Mouse (Mus musculus) erythroblast, embryonic 14.5 days (primary cell): ENCODE data around the gene Prr5.

Source experiments
- GATA1 ChIP-seq: IDR thresholded peaks from 2 replicates; pipeline ENCODE4 v1.6.1; 2012; ENCODE audit warnings: low read length, inconsistent platforms, mixed read lengths
- TAL1 ChIP-seq: IDR thresholded peaks from 3 replicates; pipeline ENCODE4 v1.6.1; 2012; ENCODE audit warnings: low read length, inconsistent platforms, mixed read lengths

GRCm38 (mm10) chr15:84731676-84732424 is 62.4 kb downstream of the Prr5 start:
- TF ChIP-seq GATA1 (no peak), TAL1 (no peak)
